Mouse (Mus musculus): Measurements from ENCODE around the gene Gm4131. TPM values are rescaled to one million over a fixed set of nuclear protein-coding genes. Genes with fewer than 3 reads are reported as not detected.

Gm4131 gene
- polyA plus RNA-seq, 1 experiment from 2014 or later: not detected

- Histone ChIP-seq H3K9me3 (ENCODE audit: low read depth, low read length) (no peaks in the 10 kb centered on the region), H3K4me1 (ENCODE audit: insufficient read depth) (0 out of 2 replicates have a peak, but pooled peaks cover 3% of the 10 kb centered on the region), H3K36me3 (ENCODE audit: insufficient read depth) (no peaks in the 10 kb centered on the region), H3K27me3 (ENCODE audit: insufficient read depth, low read length) (no peaks in the 10 kb centered on the region), H3K4me3 (ENCODE audit: low read depth, low read length) (no peak overlapping the region), H3K9ac (no peak overlapping the region), H3K4me2 (peak overlapping the region; percentile 7; the same call in 1 of the 2 replicates), H3K27ac (ENCODE audit: low read depth) (no peak overlapping the region)
- DNase-seq: peak; percentile 74
- TF ChIP-seq CTCF (IDR thresholded peaks at IDR 0.05; ENCODE audit: low read depth): no peak
- ATAC-seq (ENCODE audit: insufficient read depth): peak; percentile 65; the same call in 1 of the 2 replicates
- WGBS: 23% methylated on average over 9 of the region's 9 CpGs
These were observed 101.8 kb downstream of the Gm4131 start for GRCm38 (mm10) chr14:62464966-62465365.

- Histone ChIP-seq H3K27ac (ENCODE audit: low read depth) (no peak overlapping the region), H3K27me3 (ENCODE audit: insufficient read depth, low read length) (no peaks in the 10 kb centered on the region), H3K4me2 (no peak overlapping the region), H3K36me3 (ENCODE audit: insufficient read depth) (no peaks in the 10 kb centered on the region), H3K9ac (no peak overlapping the region), H3K9me3 (ENCODE audit: low read depth, low read length) (no peaks in the 10 kb centered on the region), H3K4me3 (ENCODE audit: low read depth, low read length) (no peak overlapping the region), H3K4me1 (ENCODE audit: insufficient read depth) (0 out of 2 replicates have a peak, but pooled peaks cover 5% of the 10 kb centered on the region)
- peak; percentile 40 for DNase-seq
- ATAC-seq (ENCODE audit: insufficient read depth): no peak
- WGBS: 55% methylated on average over 11 of the region's 11 CpGs
- TF ChIP-seq CTCF (IDR thresholded peaks at IDR 0.05; ENCODE audit: low read depth): peak; percentile 54
These were observed 107.2 kb downstream of the Gm4131 start for GRCm38 (mm10) chr14:62459541-62459940.

- H3K36me3 ChIP-seq (ENCODE audit: insufficient read depth): no peaks in the 10 kb centered on the region
- H3K9ac ChIP-seq: no peak overlapping the region
- no peaks in the 10 kb centered on the region for H3K27me3 ChIP-seq (ENCODE audit: insufficient read depth, low read length)
- H3K4me2 ChIP-seq: peak overlapping the region; percentile 40; the same call in 1 of the 2 replicates
- H3K4me1 ChIP-seq (ENCODE audit: insufficient read depth): 0 out of 2 replicates have a peak, but pooled peaks cover 9% of the 10 kb centered on the region
- no peak overlapping the region for H3K4me3 ChIP-seq (ENCODE audit: low read depth, low read length)
- peak; percentile 97 for DNase-seq
- no peaks in the 10 kb centered on the region for H3K9me3 ChIP-seq (ENCODE audit: low read depth, low read length)
- H3K27ac ChIP-seq (ENCODE audit: low read depth): no peak overlapping the region
- 16% methylated on average over 22 of the region's 22 CpGs for WGBS
- TF ChIP-seq CTCF (IDR thresholded peaks at IDR 0.05; ENCODE audit: low read depth): peak; percentile 93
- ATAC-seq (ENCODE audit: insufficient read depth): peak; percentile 45; the same call in 1 of the 2 replicates
These were observed 109.1 kb downstream of the Gm4131 start for GRCm38 (mm10) chr14:62457420-62458181.

- Histone ChIP-seq H3K9ac (no peak within 1 kb of the TSS), H3K36me3 (ENCODE audit: insufficient read depth) (no peaks in the 10 kb centered on the region), H3K4me1 (ENCODE audit: insufficient read depth) (0 out of 2 replicates have a peak, but pooled peaks cover 9% of the 10 kb centered on the region), H3K9me3 (ENCODE audit: low read depth, low read length) (no peaks in the 10 kb centered on the region), H3K4me3 (ENCODE audit: low read depth, low read length) (no peak within 1 kb of the TSS), H3K4me2 (peak within 1 kb of the TSS; percentile 23; the same call in 1 of the 2 replicates), H3K27ac (ENCODE audit: low read depth) (no peak within 1 kb of the TSS), H3K27me3 (ENCODE audit: insufficient read depth, low read length) (no peaks in the 10 kb centered on the region)
- WGBS: 43% methylated on average over 9 of the region's 9 CpGs
- no peak for TF ChIP-seq CTCF (IDR thresholded peaks at IDR 0.05; ENCODE audit: low read depth)
- ATAC-seq (ENCODE audit: insufficient read depth) (no peak), DNase-seq (peak; percentile 38)
These were observed 110.4 kb downstream of the Gm4131 start, which contains the start of gene Gucy1b2 for GRCm38 (mm10) chr14:62456239-62456747. Gucy1b2 (minus strand) TSS chr14:62456289.

GRCm38 (mm10) chr14:62455570-62455879 lies 111.2 kb downstream of the Gm4131 start:
- 0 out of 2 replicates have a peak, but pooled peaks cover 9% of the 10 kb centered on the region for H3K4me1 ChIP-seq (ENCODE audit: insufficient read depth)
- H3K9ac ChIP-seq: no peak overlapping the region
- no peak overlapping the region for H3K4me3 ChIP-seq (ENCODE audit: low read depth, low read length)
- peak; percentile 40 for DNase-seq
- no peaks in the 10 kb centered on the region for H3K36me3 ChIP-seq (ENCODE audit: insufficient read depth)
- no peak overlapping the region for H3K27ac ChIP-seq (ENCODE audit: low read depth)
- H3K27me3 ChIP-seq (ENCODE audit: insufficient read depth, low read length): no peaks in the 10 kb centered on the region
- no peak for ATAC-seq (ENCODE audit: insufficient read depth)
- no peak for TF ChIP-seq CTCF (IDR thresholded peaks at IDR 0.05; ENCODE audit: low read depth)
- WGBS: 46% methylated on average over 5 of the region's 5 CpGs
- H3K4me2 ChIP-seq: no peak overlapping the region
- no peaks in the 10 kb centered on the region for H3K9me3 ChIP-seq (ENCODE audit: low read depth, low read length)

GRCm38 (mm10) chr14:62454760-62455569 lies 111.8 kb downstream of the Gm4131 start:
- peak overlapping the region; percentile 69; the same call in 1 of the 2 replicates for H3K27ac ChIP-seq (ENCODE audit: low read depth)
- 28% methylated on average over 9 of the region's 9 CpGs for WGBS
- TF ChIP-seq CTCF (IDR thresholded peaks at IDR 0.05; ENCODE audit: low read depth): 0 out of 2 replicates have a peak, but pooled peaks have one; percentile 4
- H3K27me3 ChIP-seq (ENCODE audit: insufficient read depth, low read length): no peaks in the 10 kb centered on the region
- H3K4me2 ChIP-seq: no peak overlapping the region
- no peak overlapping the region for H3K9ac ChIP-seq
- DNase-seq (peak; percentile 79), ATAC-seq (ENCODE audit: insufficient read depth) (peak; percentile 67)
- H3K4me1 ChIP-seq (ENCODE audit: insufficient read depth): 0 out of 2 replicates have a peak, but pooled peaks cover 9% of the 10 kb centered on the region
- no peaks in the 10 kb centered on the region for H3K36me3 ChIP-seq (ENCODE audit: insufficient read depth)
- H3K4me3 ChIP-seq (ENCODE audit: low read depth, low read length): no peak overlapping the region
- no peaks in the 10 kb centered on the region for H3K9me3 ChIP-seq (ENCODE audit: low read depth, low read length)
